Mouse (Mus musculus) bone marrow, adult 2 months (tissue): ENCODE data around the gene Pbld1.

Experiments used
- CTCF ChIP-seq: fragments of 200-500 bp; IDR thresholded peaks from 2 replicates; pipeline ENCODE4 v1.5.1; 2011; ENCODE audit warnings: low read length, control low read depth; ENCODE audit not compliant: control insufficient read depth, insufficient read depth
- POLR2A ChIP-seq: fragments of 200-500 bp; IDR thresholded peaks from 2 replicates; pipeline ENCODE4 v1.6.1; 2011; ENCODE audit warnings: low read depth, mild to moderate bottlenecking, control low read depth, low read length, borderline replicate concordance; ENCODE audit not compliant: control insufficient read depth

DNA sequence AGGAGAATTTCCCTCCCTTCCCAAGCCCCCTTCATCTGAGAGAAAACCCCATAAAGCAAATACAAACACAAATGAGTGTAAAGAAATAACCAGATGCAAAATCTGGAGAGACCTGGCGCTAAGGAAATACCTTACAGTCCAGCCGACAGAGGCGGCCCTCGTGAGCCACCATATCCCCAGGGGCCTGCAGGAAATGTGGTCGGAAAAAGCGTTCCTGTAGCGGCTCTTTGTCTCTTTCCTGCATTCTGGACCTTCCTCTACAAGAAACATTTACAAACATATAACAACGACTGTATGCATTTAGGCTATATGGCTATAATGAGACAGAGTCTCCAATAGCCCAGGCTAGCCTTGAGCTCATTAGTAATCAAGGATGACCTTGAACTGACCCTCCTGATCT is 63.2 kb downstream of the Pbld1 start:
- TF ChIP-seq POLR2A (no peak), CTCF (no peak)
